ENCODE assay signal across 9 mouse cellular contexts in genomic region chr2:114013295-114013771, GRCm38 (mm10). TPM values are rescaled to one million over a fixed set of nuclear protein-coding genes. Genes with fewer than 3 reads are reported as not detected.
DNase-seq lines count a peak whose midpoint lies in the region; ATAC-seq and TF ChIP-seq lines count a peak whose summit lies in the region.
"Had no signal": no experiment of that assay in that cellular context is flagged by ENCODE, and none has a peak within 500 bp of the region (broad histone marks: within the 10 kb centered on the region; RNA-seq: fewer than 3 reads in every experiment).

Gene Gjd2 (minus strand): TSS chr2:114013619.

- no peaks in the 10 kb centered on the region for H3K36me3 ChIP-seq in limb, embryonic 15.5 days
- no peaks in the 10 kb centered on the region for H3K36me3 ChIP-seq in stomach, embryonic 14.5 days (ENCODE audit: control insufficient read depth, insufficient read depth, low read length)
- no peaks in the 10 kb centered on the region for H3K36me3 ChIP-seq in thymus, adult 2 months (ENCODE audit: control insufficient read depth, insufficient read depth, low read length)

- H3K27ac ChIP-seq in limb, embryonic 15.5 days = no peak within 1 kb of the TSS
- no peak within 1 kb of the TSS for H3K27ac ChIP-seq in stomach, embryonic 14.5 days (ENCODE audit: low read length)
- H3K27ac ChIP-seq in thymus, adult 2 months (ENCODE audit: control insufficient read depth, insufficient read depth, low read length) = no peak within 1 kb of the TSS

- peak within 1 kb of the TSS; percentile 53 for H3K4me2 ChIP-seq in limb, embryonic 15.5 days
- peak within 1 kb of the TSS; percentile 71 for H3K4me2 ChIP-seq in stomach, embryonic 14.5 days (replicated peaks; ENCODE audit: low read depth, low read length)

- no peak for TF ChIP-seq POLR2A in thymus, adult 2 months (IDR thresholded peaks at IDR 0.05; ENCODE audit: control insufficient read depth, extremely low read depth, insufficient read depth, low read length, poor library complexity)

- DNase-seq in frontal cortex, postnatal 14 days (ENCODE audit: low spot score in 2 of 2) = no peak
- peak; percentile 17 for DNase-seq in right cerebral cortex, postnatal 14 days
- DNase-seq in right cerebral cortex, adult 18-20 months = no peak
- no peak for DNase-seq in thymus, adult 2 months

- under 1% methylated on average over 55 of the region's 60 CpGs for WGBS in limb, embryonic 15.5 days
- WGBS in stomach, embryonic 14.5 days = under 1% methylated on average over 60 of the region's 60 CpGs
- 3% methylated on average over 60 of the region's 60 CpGs for WGBS in thymus, adult 2 months

- H3K4me1 ChIP-seq in limb, embryonic 15.5 days = peaks cover 12% of the 10 kb centered on the region
- peaks cover 7% of the 10 kb centered on the region; the same call in 1 of the 2 replicates for H3K4me1 ChIP-seq in stomach, embryonic 14.5 days (ENCODE audit: control insufficient read depth, insufficient read depth, low read length)
- H3K4me1 ChIP-seq in thymus, adult 2 months (replicated peaks; ENCODE audit: control insufficient read depth, insufficient read depth, low read length) = no peaks in the 10 kb centered on the region

- H3K9ac ChIP-seq in limb, embryonic 15.5 days = no peak within 1 kb of the TSS
- H3K9ac ChIP-seq in stomach, embryonic 14.5 days (replicated peaks; ENCODE audit: low read depth, low read length) = no peak within 1 kb of the TSS

- H3K27me3 ChIP-seq in limb, embryonic 15.5 days = peaks cover 72% of the 10 kb centered on the region
- H3K27me3 ChIP-seq in stomach, embryonic 14.5 days (ENCODE audit: control insufficient read depth, insufficient read depth, low read length) = peaks cover 26% of the 10 kb centered on the region
- no peaks in the 10 kb centered on the region; the same call in 1 of the 2 replicates for H3K27me3 ChIP-seq in thymus, adult 2 months (ENCODE audit: control insufficient read depth, insufficient read depth, low read length)

- no peak for TF ChIP-seq CTCF in thymus, adult 2 months (IDR thresholded peaks at IDR 0.05; ENCODE audit: borderline replicate concordance, control insufficient read depth, extremely low read depth, insufficient read depth, low read length, poor library complexity)

- peak within 1 kb of the TSS; percentile 33 for H3K4me3 ChIP-seq in limb, embryonic 15.5 days
- peak within 1 kb of the TSS; percentile 33 for H3K4me3 ChIP-seq in stomach, embryonic 14.5 days (ENCODE audit: low read depth, low read length)
- H3K4me3 ChIP-seq in thymus, adult 2 months (ENCODE audit: control insufficient read depth, insufficient read depth, low read length) = no peak within 1 kb of the TSS

- peak; percentile 43; the same call in 1 of the 2 replicates for ATAC-seq in frontal cortex, adult (ENCODE audit: low TSS enrichment)
- ATAC-seq in granulocyte monocyte progenitor cell, adult 5-6 weeks (replicated peaks; ENCODE audit: poor library complexity, severe bottlenecking) = peak; percentile 47
- ATAC-seq in limb, embryonic 15.5 days (ENCODE audit: insufficient number of reproducible peaks, low FRiP score, low TSS enrichment, low read depth) = no peak
- ATAC-seq in stomach, embryonic 14.5 days (ENCODE audit: insufficient number of reproducible peaks, insufficient read depth, low FRiP score, low read depth) = peak; percentile 49; the same call in 1 of the 2 replicates

- no peaks in the 10 kb centered on the region for H3K9me3 ChIP-seq in limb, embryonic 15.5 days
- H3K9me3 ChIP-seq in stomach, embryonic 14.5 days (ENCODE audit: control insufficient read depth, low read depth, low read length) = no peaks in the 10 kb centered on the region

RNA-seq across cellular contexts. Expression of gene Gjd2, which starts in this region (rescaled TPM):
- not detected in 2 replicates for total RNA-seq in granulocyte monocyte progenitor cell, adult 5-6 weeks (2014; fragmentation: Nextera tagmentation)
- total RNA-seq in granulocyte monocyte progenitor cell, adult 5-6 weeks (2017) = not detected in 2 replicates
- 0.17 TPM in 1 of 2 replicates, not detected in the other for polyA plus RNA-seq in limb, embryonic 15.5 days (2015; fragmentation: Nextera tagmentation; extraction: Ambion mirVana)
- polyA plus RNA-seq in stomach, embryonic 14.5 days (2014; fragmentation: Nextera tagmentation; extraction: Ambion mirVana) = 0.62 and 1.1 TPM in 2 replicates
- polyA plus RNA-seq in thymus, adult 2 months (2012; rRNA removed) = 0.04 and 0.06 TPM in 2 replicates
- polyA plus RNA-seq: C2C12 had no signal

Comparison
In these comparisons a context has a peak if more than half of its experiments do, and no peak if none do; other contexts are left out.
1. Peak in ATAC-seq in granulocyte monocyte progenitor cell, adult 5-6 weeks; RNA of the gene not detected or under 1 TPM.